Mouse (Mus musculus) urinary bladder, adult 18-20 months (tissue): Measurements from ENCODE around the gene Rps6kl1.
"Not testable (repeated sequence)": the region's sequence is repeated elsewhere in the genome, so short reads cannot be mapped to it uniquely, and the experiment has no call there.

Source experiments
- DNase-seq, 2 experiments: peaks; one replicate each; pipeline ENCODE4 v3.0.0; 2022; ENCODE audit warnings: low spot score in 2 of 2, mixed read lengths in 2 of 2

The Rps6kl1 gene

GRCm38 (mm10) chr12:85175926-85176845 is 25.1 kb upstream of the Rps6kl1 start:
- no peak for DNase-seq

GRCm38 (mm10) chr12:85175087-85175675 is 24.1 kb upstream of the Rps6kl1 start:
- no peak for DNase-seq

DNA sequence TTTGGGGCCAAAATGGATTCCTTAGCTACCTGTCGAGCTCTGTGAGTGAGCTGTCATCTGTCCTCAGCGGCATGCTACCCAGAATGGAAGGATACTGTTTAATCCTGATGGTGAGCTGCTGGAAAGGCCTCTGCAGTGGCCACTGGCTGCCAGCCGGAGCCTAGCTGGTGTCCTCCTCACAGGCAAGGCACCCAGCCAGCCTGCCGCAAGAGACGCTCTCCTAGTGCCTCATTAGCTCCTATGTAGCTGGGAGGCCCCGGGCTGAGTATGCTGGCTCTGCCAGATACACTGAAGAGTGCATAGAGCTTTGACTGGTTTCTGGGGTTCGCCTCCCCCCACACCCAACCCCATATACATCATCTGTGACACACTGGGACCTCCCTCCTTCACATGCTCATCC is 23.0 kb upstream of the Rps6kl1 start:
- DNase-seq: no peak

DNA sequence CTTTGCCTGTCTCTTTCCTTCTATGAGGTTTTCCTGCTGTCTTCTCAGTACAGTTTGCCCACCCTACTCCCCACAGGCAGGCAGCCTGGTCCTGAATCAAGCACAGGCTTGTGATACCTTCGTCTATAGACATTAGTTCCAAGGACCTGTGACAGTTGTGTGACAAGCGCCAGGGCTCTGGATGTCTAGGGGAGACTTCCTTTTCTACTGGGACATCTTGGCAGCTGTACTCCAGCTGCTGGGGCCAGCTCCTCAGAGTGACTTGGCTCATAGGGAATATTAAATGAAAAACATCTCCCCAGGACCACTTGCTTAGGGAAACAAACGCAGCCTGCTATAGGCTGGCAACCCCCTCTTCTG is 19.9 kb upstream of the Rps6kl1 start:
- no peak for DNase-seq

DNA sequence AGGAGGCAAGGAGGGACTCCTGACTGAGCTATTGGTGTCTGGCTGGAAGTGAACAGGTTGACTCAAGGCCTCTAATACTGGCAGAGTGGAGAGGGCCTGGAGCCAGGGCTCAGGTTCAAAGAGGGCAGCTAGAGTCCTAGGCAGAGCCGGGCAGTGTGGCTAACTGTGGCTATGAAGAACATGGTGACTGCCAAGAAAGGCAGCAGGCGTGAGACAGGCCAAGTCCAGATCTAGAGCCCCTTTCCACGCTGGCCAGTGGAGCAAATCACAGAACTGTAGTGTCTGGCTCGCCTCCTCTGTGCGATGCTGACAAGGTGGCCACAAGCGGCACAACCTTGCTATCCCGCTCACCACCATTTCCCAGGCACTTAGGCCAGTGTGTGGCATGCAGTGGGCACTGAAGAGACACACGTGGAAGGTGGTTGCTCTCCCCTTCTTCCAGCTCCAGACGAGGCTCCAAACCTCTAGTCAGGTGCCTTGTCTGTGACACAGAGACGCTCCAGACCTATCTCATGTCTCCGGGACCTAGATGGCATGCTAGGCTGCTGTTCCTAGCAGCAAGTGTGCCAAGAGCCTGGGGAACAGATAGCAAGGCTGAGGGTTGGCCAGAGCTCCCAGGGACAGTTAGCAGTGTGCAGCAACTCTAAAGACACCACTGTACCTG is 19.4 kb upstream of the Rps6kl1 start:
- DNase-seq: no peak

GRCm38 (mm10) chr12:85169877-85170276 is 18.8 kb upstream of the Rps6kl1 start:
- no peak for DNase-seq

DNA sequence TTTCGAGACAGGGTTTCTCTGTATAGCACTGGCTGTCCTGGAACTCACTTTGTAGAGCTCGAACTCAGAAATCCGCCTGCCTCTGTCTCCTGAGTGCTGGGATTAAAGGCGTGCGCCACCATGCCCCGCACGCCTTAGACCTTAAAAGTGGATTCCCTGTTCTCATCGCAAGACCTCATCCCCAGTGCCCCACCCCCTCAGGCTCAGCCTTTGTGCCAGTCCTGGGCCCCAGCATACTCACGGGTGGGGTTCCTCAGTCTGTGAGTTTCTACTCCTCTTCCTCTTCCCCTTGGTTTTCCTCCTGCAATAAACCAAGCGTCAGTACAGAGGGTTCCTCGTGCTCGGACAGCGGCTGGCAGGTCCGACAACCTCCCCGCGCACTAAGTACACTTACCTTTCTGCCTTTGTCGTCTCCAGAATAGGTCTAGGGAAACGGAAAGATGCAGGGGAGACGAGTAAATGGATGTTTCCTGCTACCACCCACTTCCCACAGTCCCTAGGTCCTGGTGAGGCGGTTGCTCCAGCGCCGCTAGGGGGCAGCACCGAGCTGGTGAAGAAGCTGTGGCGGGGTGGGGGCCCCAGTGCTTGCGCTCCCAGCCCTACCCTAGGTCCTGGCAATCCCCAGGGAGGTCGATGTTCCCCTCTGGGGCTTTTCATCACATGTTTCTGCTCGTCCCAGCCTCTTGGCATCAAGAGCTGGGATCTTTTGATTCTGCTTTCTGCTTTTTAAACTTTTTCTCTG is 18.2 kb upstream of the Rps6kl1 start:
- peak; percentile 66 to 82 for DNase-seq

DNA sequence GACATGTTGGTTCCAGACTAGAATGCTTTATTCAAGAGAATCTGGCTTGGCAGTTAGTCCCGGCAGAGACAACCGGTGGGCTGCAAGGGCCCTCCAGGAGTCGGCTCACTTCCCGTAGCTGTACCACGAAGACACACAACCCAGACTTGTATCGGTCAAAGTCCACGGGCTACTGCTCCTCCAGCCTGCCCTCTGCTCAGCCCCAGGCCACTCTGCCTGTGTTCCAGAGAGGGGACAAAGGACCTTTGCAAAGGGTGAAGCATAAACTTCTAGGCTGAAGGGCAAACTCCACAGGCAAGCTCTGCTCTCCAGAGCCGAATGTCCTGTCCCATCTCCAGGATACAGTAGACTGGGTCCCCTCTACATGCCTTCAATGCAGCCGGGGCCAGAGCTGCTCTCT is 15.6 kb upstream of the Rps6kl1 start:
- DNase-seq: no peak

- DNase-seq: no peak
Measured at GRCm38 (mm10) chr12:85164996-85165395, 13.9 kb upstream of the Rps6kl1 start.

- no peak for DNase-seq
Measured at GRCm38 (mm10) chr12:85159592-85159991, 8.5 kb upstream of the Rps6kl1 start.

- DNase-seq: no peak
Measured at GRCm38 (mm10) chr12:85158801-85159200, 7.7 kb upstream of the Rps6kl1 start.

DNA sequence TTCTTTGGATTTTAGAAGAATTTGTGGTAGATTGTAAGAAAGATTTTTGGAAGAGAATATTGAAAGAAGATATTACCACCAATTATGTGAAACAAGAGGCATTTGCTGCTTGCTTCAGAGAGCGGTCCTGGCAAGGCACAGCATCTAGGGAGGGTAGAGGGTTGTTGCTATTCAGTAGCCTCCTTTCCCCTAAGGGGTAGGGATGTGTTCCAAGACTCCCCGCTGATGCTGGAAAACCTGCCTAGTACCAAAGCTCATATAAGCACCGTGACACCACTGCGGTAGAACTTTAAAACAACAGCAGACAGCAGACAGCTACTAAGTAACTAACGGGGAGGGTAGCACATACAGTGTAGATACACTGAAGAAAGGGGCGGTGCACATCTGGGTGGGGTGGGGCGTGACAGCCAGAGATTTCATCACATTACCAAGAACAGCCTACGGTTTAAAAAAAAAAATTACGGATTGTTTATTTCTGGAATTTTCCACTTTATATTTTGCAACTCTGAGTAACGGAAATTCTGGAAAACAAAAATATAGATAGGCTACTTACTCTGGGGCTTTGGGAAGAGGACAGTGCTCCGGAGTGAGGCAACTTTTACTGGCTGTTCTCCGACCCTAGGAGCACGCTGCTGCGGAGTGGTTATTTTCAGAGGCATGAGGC is 6.9 kb upstream of the Rps6kl1 start:
- no peak for DNase-seq

DNA sequence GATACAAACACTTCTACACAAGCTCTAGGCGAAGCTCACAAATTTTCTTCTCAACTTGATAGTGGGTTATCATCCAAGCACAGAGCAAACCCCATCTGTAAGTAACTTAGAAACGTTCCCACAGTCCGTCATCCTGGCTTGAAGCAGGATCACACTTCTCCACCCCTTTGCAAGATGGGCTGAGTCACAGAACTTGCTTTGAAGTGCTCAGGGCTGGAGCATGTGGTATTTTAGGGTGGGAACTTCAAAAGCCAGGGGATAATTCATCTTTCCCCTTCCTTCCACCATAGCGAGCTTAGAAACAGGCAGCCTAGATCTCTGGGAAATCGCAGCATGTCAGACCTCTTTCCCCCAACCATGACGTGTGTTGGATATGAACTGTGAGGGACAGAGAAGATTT is 5.3 kb upstream of the Rps6kl1 start:
- no peak for DNase-seq

DNA sequence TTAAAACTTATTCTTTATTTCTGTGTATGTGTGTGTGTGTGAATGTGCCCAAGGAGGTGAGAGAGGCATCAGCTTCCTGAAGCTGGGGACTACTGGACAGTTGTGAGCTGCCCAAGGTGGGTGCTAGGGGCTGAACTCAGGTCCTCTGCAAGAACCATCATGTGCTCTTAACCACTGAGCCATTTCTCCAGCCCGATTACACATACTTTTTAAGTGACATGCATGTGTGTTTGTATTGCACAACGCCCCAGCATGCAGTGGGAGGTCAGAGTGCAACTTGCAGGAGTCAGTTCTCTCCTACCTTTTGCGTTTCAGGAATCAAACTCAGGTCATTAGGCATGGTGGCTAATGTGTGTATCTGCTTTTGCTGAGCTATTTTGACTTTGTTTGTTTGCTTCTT is 1.9 kb upstream of the Rps6kl1 start:
- DNase-seq: no peak

DNA sequence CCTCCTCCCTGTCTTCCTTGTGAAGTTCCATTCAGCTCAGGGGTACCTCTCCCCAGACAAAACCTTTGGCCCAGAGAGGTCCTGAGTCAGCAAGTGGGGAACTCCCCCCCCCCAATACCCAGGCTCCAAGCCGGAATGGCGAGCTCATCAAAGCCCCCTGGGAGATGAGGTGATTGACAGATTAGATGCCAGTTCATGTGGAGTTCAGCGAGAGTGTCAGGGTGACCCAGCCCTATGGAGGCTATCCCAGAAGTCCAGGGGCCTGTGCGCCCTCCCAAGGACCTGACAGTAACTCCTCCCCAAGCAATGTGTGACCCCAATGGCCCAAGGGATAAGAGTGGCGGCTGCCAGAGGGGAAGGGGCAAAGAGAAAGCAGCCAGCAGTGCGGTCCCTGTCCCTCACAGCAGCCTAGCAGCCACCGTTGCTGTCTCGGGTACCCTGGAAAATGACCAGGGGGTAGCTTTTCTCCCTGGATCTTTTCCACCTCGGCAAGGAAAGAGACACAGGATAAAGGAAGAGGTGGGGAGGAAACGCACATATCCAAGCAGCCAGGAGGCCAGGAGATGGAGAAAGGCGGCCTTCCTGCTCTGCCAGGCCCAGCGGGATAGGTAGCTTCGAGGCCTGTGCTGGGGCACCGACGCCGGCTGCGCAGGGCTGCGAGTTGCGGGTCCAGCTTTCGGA is 603 bp downstream of the Rps6kl1 start:
- no peak for DNase-seq

DNA sequence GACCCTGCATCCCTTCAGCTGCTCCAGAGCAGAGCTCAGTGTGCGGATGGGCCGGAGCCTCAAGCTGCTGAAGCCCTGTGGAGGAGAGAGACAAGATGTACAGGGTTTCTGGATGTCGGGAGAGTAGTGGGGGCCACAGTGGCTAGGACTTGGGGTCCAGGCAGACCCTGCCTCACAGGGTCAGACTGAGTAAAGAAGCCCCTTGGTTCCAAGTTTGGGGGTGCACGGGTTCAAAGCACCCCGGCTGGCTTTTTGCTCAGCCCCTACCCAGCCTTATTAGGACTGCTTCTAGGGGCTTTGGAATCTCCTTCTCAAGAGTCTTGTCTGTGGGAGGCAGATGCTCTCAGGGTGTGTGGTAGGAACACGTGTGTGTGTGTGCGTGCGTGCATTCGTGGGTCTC is 4.2 kb downstream of the Rps6kl1 start:
- no peak for DNase-seq

DNA sequence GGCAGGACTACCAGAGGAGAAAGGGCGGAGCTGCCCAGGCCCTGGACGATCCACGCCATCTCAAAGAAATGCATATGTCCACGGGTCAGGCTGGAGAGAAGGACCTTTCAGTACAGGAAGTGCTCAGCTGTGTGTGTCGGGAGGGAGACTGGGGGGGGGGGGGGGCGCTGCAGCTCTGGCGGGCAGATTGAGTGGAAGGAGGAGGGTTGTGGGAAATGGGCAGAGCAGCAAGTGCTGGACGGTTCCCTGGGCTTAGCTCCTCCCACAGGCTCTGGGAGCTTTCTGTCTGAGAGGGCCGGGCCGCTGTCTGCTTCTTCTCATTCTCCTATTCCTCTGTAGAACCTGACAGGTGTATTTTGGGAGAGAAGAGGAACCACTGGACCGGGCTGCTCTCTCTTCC is 4.7 kb downstream of the Rps6kl1 start:
- DNase-seq: no peak

DNA sequence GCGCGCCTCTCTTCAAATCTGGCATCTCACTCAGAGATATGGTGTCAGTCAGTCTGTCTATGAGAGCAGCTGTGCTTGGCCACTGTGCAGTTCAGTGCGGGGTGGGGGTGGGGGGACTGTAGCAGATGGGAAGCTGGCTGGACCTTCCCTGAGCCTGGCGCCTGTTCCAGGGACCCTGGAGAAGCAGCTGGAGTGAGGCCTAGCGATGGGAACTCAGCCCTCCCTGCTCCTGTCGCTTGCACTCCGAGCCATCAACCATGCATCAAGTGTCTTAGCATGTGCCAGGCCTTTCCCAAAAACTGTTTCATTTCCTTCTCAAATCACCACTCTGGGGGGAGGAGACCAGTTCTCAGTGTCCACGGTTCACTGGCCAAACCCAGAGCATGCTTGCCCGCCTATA is 5.4 kb downstream of the Rps6kl1 start:
- no peak for DNase-seq

- no peak for DNase-seq
Measured at GRCm38 (mm10) chr12:85144821-85145220, 6.2 kb downstream of the Rps6kl1 start.

- not testable (repeated sequence) for DNase-seq
Measured at GRCm38 (mm10) chr12:85144276-85144675, 6.8 kb downstream of the Rps6kl1 start.

GRCm38 (mm10) chr12:85142803-85143202 is 8.3 kb downstream of the Rps6kl1 start:
- DNase-seq: peak; percentile 66 to 71
